Mouse (Mus musculus): Measurements from ENCODE around the gene Pold1.

- TF ChIP-seq ZC3H11A (IDR thresholded peaks at IDR 0.05; ENCODE audit: borderline replicate concordance, low read depth, low read length) (no peak), MAFK (IDR thresholded peaks at IDR 0.05; ENCODE audit: insufficient read depth, low read depth, low read length) (no peak), CHD2 (IDR thresholded peaks at IDR 0.05; ENCODE audit: low read depth, low read length) (no peak), ZNF384 (IDR thresholded peaks at IDR 0.05; ENCODE audit: low read depth, low read length) (no peak), HCFC1 (IDR thresholded peaks at IDR 0.05; ENCODE audit: borderline replicate concordance, insufficient read depth, low read length) (no peak)
Observed at GRCm38 (mm10) chr7:44547041-44547440, 1.6 kb downstream of the Pold1 start.
